Mouse (Mus musculus) natural killer cell, adult 2 months (primary cell): ENCODE measurements at regions not wholly inside any gene's neighbourhood (a gene's known extent, or its start where the extent isn't known, plus 50 kb on each side); places are given as distances from the start of the nearest gene placed in this dataset.

ENCODE experiments used
- DNase-seq, 2 experiments: peaks; one replicate each; pipeline ENCODE4 v3.0.0; 2022; ENCODE audit warnings: low spot score in 2 of 2

- no peak for DNase-seq
These were observed 119.3 kb upstream of the Slc44a1 start for GRCm38 (mm10) chr4:53320735-53321449.

GRCm38 (mm10) chr4:53319051-53319450, 121.2 kb upstream of the Slc44a1 start:
- DNase-seq, result no peak

GRCm38 (mm10) chr4:53318181-53318580, 122.0 kb upstream of the Slc44a1 start:
- no peak for DNase-seq

DNA sequence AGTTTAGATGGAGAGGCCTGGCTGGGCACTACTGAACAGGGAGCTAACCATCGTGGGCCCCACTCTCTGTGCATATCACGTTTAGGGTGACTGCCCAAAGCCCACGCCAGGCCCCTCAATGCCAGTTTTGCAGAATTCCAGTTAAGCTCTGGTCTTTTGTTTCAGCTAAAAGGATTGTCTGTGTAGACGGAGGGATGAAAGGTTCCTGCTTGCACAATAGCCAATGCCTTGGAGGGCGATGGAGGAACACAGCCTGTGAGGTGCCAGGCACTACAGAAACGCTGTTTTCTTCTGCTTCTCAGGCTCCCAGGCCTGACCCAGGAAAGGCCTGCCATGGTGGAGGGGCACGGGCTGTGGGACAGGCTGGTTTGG, 122.8 kb upstream of the Slc44a1 start:
- DNase-seq, result no peak

DNA sequence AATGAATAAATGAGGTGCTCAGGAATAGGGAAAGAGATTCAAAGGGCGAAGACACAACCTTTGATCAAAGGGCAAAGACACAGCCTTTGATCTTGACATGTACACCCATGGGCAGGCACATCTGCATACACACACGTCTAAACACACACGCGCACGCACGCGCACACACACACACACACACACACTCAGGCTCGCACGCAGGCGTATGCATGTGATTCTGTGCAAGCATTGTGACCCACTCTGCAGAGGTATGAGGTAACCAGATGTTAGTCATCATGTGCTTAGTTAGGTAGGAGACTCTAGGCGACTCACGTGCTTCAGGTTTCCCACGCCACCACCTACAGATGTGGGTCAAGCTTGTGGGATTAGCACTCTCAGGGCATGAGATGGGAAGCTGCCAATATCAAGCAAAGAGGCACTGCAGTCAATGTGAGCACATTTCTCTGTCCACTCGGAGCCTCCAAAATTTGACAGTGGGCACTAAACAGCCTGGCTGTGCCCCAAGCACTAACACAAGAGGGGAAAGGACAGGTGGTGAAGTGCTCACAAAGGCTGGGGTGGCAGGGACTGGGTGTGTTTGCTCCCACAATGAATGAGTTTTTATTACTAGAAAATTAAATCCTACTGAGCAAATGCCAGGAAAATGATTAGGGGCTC, 123.3 kb upstream of the Slc44a1 start:
- no peak for DNase-seq

- DNase-seq, result no peak
These were observed 124.1 kb upstream of the Slc44a1 start for GRCm38 (mm10) chr4:53315876-53316762.

GRCm38 (mm10) chr4:53315121-53315875, 124.9 kb upstream of the Slc44a1 start:
- DNase-seq, result no peak

DNA sequence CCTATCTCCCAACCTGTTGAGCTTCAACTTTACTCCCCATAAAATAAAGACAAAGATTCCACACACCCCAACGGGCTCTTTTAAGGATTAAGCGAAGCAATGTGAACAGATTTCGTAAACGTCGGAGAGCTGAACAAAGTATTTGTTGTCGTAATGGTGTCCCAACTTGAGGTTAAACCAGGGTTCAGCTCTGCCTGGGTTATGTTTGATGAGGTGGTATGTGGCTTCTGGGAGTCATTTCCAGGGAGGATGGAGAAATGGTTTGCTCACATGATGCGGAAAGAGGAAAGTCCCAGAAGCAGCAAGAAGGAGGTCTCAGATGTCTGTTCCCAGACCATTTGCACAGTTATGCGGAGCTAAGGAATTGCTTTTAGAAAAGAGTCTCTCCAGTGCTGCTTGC, 126.1 kb upstream of the Slc44a1 start:
- no peak for DNase-seq

- no peak for DNase-seq
These were observed 133.1 kb upstream of the Slc44a1 start for GRCm38 (mm10) chr4:53307121-53307520.

- DNase-seq, result no peak
These were observed 135.3 kb upstream of the Slc44a1 start for GRCm38 (mm10) chr4:53304782-53305385.

GRCm38 (mm10) chr4:53304290-53304654, 135.9 kb upstream of the Slc44a1 start:
- no peak for DNase-seq

DNA sequence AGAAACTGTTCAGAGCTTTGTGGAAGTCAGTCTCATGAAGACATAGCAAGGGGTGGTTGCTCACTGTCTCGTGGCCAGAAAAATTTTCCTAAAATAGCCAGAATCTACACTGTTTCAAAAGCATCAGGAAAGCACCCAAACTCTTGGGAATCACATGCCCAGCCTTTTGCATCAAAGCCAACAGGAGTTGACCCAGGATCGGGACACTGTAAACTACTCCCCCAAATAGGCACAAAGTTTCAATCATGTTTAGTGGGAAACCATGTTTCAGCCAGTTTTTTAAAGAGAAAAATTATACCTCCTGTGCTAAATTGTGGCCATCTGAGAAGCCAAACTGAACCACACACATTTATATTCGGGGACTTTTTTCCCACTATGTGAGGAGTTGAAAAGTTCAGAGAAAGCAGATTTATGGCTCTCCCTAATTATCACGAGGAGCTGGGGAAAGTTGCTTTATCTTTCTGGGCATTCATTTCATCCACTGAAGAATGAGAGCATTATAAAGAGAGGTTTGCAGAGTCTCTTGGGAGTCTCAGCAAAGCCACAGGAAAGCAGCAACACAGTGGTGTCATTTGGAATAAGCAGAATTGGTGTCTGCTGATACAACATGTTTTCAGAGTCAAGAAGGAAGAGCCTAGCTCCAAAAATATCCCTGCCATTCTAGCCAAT, 136.5 kb upstream of the Slc44a1 start:
- no peak for DNase-seq

- DNase-seq, result no peak
These were observed 138.3 kb upstream of the Abca1 start for GRCm38 (mm10) chr4:53297975-53298374.

- DNase-seq, result no peak
These were observed 132.9 kb upstream of the Abca1 start for GRCm38 (mm10) chr4:53292606-53293005.

- DNase-seq, result peak; percentile 1 to 80
These were observed 118.2 kb upstream of the Abca1 start for GRCm38 (mm10) chr4:53277741-53278525.

GRCm38 (mm10) chr4:53270433-53270832, 110.7 kb upstream of the Abca1 start:
- no peak for DNase-seq

- no peak for DNase-seq
These were observed 110.3 kb upstream of the Abca1 start for GRCm38 (mm10) chr4:53269999-53270398.

- no peak for DNase-seq
These were observed 109.7 kb upstream of the Abca1 start for GRCm38 (mm10) chr4:53269251-53269842.

DNA sequence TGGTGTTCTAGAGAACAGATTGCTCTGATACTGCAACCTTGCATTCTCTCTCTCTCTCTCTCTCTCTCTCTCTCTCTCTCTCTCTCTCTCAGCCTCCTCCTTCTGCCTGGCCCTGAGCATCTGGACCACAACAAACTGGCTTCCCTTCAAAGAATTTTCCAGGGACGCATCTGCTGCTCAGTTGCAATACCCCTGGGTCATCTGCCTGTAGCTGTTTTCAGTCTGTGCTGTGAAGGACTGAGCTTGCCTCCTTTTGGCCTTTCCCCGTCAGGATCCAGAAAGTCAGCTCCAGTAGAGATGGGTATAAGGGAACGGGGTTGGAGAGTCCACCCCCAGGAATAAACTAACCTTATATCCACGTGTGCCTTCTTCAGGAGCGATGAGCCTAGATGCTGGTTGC, 105.2 kb upstream of the Abca1 start:
- DNase-seq, result no peak

- no peak for DNase-seq
These were observed 104.8 kb upstream of the Abca1 start for GRCm38 (mm10) chr4:53264501-53264900.
